Mouse (Mus musculus) lung, postnatal 36 days (tissue): ENCODE data around the gene Gm13272.
A peak's percentile ranks its signal among the peaks of the same experiment; 100 is the strongest.
"Not testable (repeated sequence)": the region's sequence is repeated elsewhere in the genome, so short reads cannot be mapped to it uniquely, and the experiment has no call there.

Source experiments
- DNase-seq: peaks from one replicate; pipeline ENCODE4 v3.0.0; 2022; ENCODE audit warnings: mixed read lengths

Gene Gm13272

GRCm38 (mm10) chr4:88779550-88779949 is at the start of gene Gm13272:
TSS of gene Gm13272 (plus strand) at chr4:88779850.
- DNase-seq, result not testable (repeated sequence)

GRCm38 (mm10) chr4:88738480-88738879 is 41.2 kb upstream of the Gm13272 start:
- DNase-seq, result peak; percentile 84

DNA sequence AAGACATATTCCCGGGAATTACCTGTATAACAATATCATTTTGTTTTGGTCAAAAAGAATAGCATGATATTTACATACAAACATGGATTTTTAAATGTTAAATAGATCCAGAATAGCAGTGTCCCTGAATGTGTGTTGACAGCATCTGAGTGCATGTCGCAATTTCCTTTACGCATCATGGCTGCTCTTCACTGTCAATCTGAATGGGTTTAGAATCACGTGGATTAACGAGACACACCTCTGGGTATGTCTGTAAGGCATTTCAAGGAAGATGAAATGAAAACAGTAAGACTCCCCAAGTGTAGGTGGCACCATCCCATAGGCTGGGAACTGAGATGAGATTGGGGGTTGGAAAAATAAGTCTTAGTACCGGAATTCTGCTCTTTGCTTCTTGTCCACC is 40.6 kb upstream of the Gm13272 start:
- no peak for DNase-seq

DNA sequence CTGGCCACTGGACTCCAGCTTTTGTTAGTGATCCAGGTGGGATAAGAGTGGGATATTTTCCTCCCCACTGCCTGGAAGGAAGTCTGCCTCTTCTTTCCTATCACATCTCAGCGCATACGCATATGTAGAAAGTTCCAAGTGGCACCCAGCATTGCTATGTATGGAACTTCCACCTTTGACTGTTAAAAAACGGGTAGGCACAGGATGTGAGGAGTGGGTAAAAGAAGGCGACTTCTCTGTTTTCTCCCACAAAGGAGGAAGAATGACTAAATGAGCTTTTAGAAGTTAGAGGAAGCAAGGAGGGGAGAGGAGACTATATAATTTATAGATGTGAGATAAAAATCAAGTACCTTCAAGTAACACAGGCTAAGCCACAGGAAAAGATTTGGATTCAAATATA is 38.2 kb upstream of the Gm13272 start:
- DNase-seq, result no peak

- no peak for DNase-seq
Measured at GRCm38 (mm10) chr4:88742771-88743371, 36.8 kb upstream of the Gm13272 start.

DNA sequence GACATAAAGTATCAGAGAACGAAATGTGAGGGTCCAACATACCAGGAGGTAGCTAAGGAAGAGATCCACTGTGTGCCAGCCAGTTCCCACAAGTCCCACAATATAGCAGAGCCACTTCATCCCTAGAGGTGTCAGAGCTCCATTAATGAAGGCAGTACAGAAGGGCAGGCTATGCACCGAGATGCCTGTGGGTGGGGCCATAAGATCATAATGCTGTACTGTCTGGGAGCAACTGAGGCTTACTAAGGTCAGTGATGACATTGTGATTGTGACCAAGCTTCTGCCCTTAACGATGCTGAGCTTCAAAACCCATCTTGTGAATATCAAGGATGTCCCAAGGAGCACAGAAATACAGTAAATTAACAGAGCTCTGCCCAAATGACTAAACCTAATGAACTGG is 35.4 kb upstream of the Gm13272 start:
- no peak for DNase-seq

DNA sequence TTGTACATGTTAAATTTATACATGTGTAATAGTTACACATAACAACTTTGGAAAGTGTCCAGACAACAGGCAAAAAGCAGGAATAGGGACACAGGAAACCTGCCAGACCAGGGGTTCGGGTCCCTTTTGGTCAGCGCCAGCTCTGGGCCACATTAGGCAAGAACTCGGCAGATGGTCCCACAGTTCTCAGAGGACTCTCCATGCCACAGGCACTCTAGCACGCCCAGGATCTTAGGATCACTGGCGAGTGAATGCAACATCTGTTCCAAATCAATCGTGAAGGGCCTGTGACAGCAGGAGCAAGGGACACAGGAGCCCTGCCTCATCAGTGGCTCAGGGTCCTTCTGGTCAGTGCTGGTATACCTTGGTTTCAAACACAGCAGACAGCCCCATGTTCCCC is 29.7 kb upstream of the Gm13272 start:
- no peak for DNase-seq

DNA sequence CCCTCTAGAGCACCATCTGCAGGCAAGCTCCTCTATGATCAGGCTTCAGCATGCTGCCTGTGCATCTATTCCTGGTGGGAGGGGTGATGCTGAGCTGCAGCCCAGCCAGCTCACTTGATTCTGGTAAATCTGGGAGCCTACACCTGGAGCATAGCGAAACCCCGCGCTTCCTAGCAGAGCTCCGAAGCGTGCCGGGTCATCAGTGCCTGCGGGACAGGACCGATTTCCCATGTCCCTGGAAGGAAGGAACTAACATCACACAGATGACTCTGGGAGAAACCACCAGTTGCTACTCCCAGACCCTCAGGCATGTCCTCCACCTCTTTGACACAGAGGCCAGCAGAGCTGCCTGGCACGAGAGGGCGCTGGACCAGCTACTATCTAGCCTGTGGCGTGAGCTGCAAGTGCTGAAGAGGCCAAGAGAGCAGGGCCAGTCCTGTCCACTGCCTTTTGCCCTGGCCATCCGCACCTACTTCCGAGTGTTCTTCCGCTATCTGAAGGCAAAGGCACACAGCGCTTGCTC is 24.8 kb upstream of the Gm13272 start, which contains the start of gene Gm13271:
Gm13271 (plus strand) TSS at position 51 of the 523 bp plus-strand sequence.
- peak; percentile 41 for DNase-seq

GRCm38 (mm10) chr4:88756581-88757513 is 22.8 kb upstream of the Gm13272 start:
- DNase-seq, result peak; percentile 4

GRCm38 (mm10) chr4:88757628-88758031 is 22.0 kb upstream of the Gm13272 start:
- DNase-seq, result peak; percentile 91

DNA sequence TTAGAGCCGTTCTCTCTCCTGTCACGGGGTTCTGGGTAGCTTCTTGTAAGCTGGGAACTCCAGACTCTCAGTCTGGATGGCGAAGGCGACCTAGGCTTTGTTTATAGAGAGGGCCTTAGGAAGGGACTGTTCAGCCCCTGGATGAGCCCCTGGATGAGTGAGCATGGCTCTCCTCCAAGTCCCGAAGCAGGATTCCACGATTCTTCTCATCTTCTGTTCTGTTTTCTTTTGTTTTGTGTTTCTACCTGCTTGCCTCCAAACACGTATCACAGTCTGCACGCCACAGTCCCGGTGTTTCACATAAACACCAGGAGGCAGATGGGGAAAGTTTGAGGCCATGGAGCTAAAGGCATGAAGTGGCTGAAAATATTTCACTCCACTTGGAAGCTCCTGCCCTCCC is 20.9 kb upstream of the Gm13272 start:
- DNase-seq, result not testable (repeated sequence)

DNA sequence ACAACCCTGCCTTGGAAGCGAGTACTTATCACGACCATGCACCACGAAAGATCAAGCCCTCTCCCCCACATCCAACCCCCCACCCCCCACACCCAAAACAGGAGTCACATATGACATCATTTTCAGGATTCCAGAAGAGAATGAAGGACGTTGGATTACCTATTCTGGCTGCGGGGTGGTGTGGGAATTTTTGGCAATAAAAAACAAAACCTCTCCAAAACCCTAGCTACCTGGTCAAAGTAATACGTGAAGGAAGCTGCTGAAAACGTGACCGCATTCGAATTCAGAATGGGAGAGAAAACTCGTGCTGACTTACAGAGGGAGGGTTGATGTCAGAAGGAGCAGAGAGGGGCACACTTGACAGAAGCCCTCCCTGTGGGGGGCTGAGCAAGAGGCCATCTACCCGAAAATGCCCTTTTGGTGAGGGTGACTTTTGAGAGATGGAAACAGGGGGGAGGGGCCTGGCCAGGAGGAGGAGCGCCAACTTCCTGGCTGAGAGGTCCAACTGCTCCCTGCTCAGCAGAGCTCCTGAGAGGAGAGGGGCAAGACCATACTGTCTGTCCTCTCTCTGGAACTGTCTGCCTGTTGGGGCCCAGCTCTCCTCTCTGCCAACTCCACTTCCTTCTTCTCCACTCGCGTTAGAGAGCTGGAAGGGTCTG is 19.9 kb upstream of the Gm13272 start, which contains the start of gene Gm13283:
Gm13283 (plus strand) TSS at position 510 of the 659 bp plus-strand sequence.
- peak; percentile 58 for DNase-seq

DNA sequence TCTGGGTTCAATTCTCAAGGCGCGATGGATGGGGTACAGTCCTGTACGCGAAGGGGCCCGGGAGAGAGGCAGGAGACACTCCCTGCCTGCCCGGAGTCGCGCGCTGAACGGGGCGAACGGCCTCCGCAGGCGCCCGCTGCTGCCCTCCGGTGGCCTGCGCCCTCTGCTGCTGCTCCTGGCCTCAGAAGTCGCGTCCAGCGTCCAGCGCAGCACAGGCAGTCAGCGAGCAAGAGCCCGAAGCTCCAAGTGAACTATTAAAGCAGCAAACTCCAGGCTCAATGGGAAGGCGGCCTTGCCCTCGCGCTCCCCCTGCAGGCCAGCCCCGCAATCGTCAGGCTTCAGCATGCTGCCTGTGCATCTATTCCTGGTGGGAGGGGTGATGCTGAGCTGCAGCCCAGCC is 19.2 kb upstream of the Gm13272 start:
- DNase-seq, result peak; percentile 85

GRCm38 (mm10) chr4:88761776-88762175 is 17.9 kb upstream of the Gm13272 start:
- peak; percentile 44 for DNase-seq

GRCm38 (mm10) chr4:88762341-88762740 is 17.3 kb upstream of the Gm13272 start:
- DNase-seq, result not testable (repeated sequence)

- DNase-seq, result peak; percentile 74
Measured at GRCm38 (mm10) chr4:88763384-88764018, 16.1 kb upstream of the Gm13272 start.

DNA sequence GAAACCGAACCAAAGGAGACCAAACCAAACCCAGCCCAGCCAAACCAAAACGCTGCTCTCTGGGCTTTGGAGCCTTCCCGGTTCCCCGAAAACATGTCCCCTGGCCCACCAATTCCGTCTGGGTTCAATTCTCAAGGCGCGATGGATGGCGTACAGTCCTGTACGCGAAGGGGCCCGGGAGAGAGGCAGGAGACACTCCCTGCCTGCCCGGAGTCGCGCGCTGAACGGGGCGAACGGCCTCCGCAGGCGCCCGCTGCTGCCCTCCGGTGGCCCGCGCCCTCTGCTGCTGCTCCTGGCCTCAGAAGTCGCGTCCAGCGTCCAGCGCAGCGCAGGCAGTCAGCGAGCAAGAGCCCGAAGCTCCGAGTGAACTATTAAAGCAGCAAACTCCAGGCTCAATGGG is 6.1 kb upstream of the Gm13272 start, which contains the start of gene Gm13290:
Gm13290 (plus strand) TSS at position 301 of the 400 bp plus-strand sequence.
- not testable (repeated sequence) for DNase-seq

DNA sequence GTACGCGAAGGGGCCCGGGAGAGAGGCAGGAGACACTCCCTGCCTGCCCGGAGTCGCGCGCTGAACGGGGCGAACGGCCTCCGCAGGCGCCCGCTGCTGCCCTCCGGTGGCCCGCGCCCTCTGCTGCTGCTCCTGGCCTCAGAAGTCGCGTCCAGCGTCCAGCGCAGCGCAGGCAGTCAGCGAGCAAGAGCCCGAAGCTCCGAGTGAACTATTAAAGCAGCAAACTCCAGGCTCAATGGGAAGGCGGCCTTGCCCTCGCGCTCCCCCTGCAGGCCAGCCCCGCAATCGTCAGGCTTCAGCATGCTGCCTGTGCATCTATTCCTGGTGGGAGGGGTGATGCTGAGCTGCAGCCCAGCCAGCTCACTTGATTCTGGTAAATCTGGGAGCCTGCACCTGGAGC is 3.0 kb upstream of the Gm13272 start, which contains the start of gene Gm13289:
Gm13289 (plus strand) TSS at position 301 of the 400 bp plus-strand sequence.
- not testable (repeated sequence) for DNase-seq

DNA sequence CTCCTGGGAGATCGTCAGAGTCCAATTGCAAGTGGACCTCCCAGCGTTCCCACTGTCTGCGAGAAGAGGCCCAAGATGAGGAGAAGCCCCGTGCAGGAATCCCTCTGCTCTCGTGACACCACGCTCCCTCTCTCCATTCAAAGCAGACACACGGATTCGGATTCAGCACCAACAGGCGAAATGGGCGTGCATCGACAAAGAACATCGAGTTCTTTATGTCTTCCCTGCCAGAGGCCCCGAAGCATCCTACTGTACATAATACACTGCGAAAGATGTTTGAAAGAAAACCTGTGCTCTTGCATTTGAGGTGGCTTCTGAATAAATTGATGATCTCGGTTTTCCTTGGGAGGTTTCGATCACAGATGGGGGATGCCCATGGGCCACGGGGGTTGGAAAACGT is 670 bp downstream of the Gm13272 start:
- not testable (repeated sequence) for DNase-seq

GRCm38 (mm10) chr4:88781831-88782230 is 2.2 kb downstream of the Gm13272 start, which contains the start of gene Ifnz:
TSS of gene Ifnz (plus strand) at chr4:88782131.
- not testable (repeated sequence) for DNase-seq

DNA sequence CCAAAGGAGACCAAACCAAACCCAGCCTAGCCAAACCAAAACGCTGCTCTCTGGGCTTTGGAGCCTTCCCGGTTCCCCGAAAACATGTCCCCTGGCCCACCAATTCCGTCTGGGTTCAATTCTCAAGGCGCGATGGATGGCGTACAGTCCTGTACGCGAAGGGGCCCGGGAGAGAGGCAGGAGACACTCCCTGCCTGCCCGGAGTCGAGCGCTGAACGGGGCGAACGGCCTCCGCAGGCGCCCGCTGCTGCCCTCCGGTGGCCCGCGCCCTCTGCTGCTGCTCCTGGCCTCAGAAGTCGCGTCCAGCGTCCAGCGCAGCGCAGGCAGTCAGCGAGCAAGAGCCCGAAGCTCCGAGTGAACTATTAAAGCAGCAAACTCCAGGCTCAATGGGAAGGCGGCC is 2.7 kb downstream of the Gm13272 start:
- DNase-seq, result not testable (repeated sequence)

DNA sequence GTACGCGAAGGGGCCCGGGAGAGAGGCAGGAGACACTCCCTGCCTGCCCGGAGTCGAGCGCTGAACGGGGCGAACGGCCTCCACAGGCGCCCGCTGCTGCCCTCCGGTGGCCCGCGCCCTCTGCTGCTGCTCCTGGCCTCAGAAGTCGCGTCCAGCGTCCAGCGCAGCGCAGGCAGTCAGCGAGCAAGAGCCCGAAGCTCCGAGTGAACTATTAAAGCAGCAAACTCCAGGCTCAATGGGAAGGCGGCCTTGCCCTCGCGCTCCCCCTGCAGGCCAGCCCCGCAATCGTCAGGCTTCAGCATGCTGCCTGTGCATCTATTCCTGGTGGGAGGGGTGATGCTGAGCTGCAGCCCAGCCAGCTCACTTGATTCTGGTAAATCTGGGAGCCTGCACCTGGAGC is 5.8 kb downstream of the Gm13272 start, which contains the start of gene Gm13276:
Gm13276 (plus strand) TSS at position 301 of the 400 bp plus-strand sequence.
- DNase-seq, result not testable (repeated sequence)
